13 mouse cellular contexts compared by ENCODE assay signal in the genomic region with DNA sequence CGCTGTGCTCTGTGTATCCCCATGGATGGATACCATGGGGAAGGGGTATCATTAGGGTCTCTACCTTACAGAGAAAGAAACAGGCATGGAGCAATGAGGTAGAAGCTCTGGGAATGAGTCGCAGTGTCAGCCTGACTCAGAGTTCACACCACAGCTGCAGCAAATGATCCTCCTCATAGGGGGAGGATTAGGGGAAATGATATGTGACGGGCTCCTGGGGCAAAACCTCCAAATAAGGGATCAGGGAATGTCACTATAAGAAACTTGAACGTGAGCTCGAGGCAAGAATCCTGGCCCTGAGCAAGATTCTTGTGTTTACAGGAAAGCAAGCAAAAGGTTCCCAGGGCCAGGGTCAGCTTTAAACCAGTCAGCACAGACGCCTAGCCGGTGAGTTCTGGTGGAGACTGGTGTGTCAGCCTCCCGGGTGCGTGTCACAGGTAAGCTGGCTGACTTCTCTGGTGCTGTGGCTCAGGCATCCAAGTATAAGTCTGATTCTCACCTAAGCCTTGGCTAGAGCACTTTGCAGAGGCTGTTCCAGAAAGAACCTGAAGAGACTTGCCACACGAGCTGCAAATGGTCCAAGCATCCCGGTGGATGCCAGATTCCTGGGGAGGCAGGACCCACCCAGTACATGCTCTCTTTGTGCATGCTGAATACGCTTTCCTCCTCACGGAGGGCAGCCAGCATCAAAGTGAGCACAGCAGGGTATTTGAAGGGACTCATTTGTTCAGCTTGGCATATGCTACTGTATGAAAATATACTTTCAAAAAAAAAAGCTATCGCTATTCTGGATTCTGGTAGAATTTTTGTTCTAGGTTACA. TPM values are rescaled to one million over a fixed set of nuclear protein-coding genes. Genes with fewer than 3 reads are reported as not detected.
DNase-seq lines count a peak whose midpoint lies in the region; ATAC-seq and TF ChIP-seq lines count a peak whose summit lies in the region.
"Had no signal": no experiment of that assay in that cellular context is flagged by ENCODE, and none has a peak within 500 bp of the region (broad histone marks: within the 10 kb centered on the region; RNA-seq: fewer than 3 reads in every experiment).

No protein-coding gene starts in this region.

- H3ac ChIP-seq in myocyte (ENCODE audit: control insufficient read depth, insufficient read length): no peak overlapping the region

- no peak overlapping the region for H3K27ac ChIP-seq in intestine, postnatal 0 days (ENCODE audit: low read depth, low read length)
- no peak overlapping the region for H3K27ac ChIP-seq in intestine, embryonic 15.5 days
- H3K27ac ChIP-seq in cerebellum, adult 2 months (ENCODE audit: insufficient read depth, low read length): no peak overlapping the region
- H3K27ac ChIP-seq in limb, embryonic 10.5 days: no peak overlapping the region
- H3K27ac ChIP-seq: hindbrain, embryonic 15.5 days; liver, embryonic 12.5 days had no signal

- H3K4me2 ChIP-seq in intestine, postnatal 0 days (replicated peaks; ENCODE audit: low read depth): no peak overlapping the region
- H3K4me2 ChIP-seq in intestine, embryonic 15.5 days (replicated peaks): no peak overlapping the region
- H3K4me2 ChIP-seq in myocyte (ENCODE audit: low read depth): no peak overlapping the region
- H3K4me2 ChIP-seq: hindbrain, embryonic 15.5 days; liver, embryonic 12.5 days had no signal

- 61% methylated on average over 14 of the region's 14 CpGs for WGBS in intestine, postnatal 0 days
- 59% methylated on average over 14 of the region's 14 CpGs for WGBS in intestine, embryonic 15.5 days
- 29% methylated on average over 14 of the region's 14 CpGs for WGBS in cerebellum, adult 2 months
- 67% methylated on average over 14 of the region's 14 CpGs for WGBS in limb, embryonic 10.5 days

- no peak for ATAC-seq in intestine, postnatal 0 days
- no peak for ATAC-seq in intestine, embryonic 15.5 days
- ATAC-seq: CD4-positive, CD25-positive, alpha-beta regulatory T cell, adult 4 months; liver, embryonic 12.5 days had no signal

- TF ChIP-seq CTCF in intestine, postnatal 0 days (IDR thresholded peaks at IDR 0.05; ENCODE audit: low read depth): no peak
- TF ChIP-seq CTCF in brain, embryonic 14.5 days (IDR thresholded peaks at IDR 0.05; ENCODE audit: borderline replicate concordance, extremely low read depth, insufficient read depth, insufficient read length): no peak
- TF ChIP-seq CTCF in cerebellum, adult 2 months (IDR thresholded peaks at IDR 0.05; ENCODE audit: borderline replicate concordance, insufficient read depth, low read depth, low read length): no peak

- TF ChIP-seq POLR2A in brain, embryonic 14.5 days (IDR thresholded peaks at IDR 0.05; ENCODE audit: borderline replicate concordance, extremely low read depth, insufficient read depth, insufficient read length, poor library complexity, severe bottlenecking): no peak
- TF ChIP-seq POLR2A in myocyte (IDR thresholded peaks at IDR 0.05; ENCODE audit: insufficient read length, low read depth): no peak
- TF ChIP-seq POLR2A in cerebellum, adult 2 months (IDR thresholded peaks at IDR 0.05; ENCODE audit: borderline replicate concordance, insufficient read depth, low read length): no peak

- 0 out of 2 replicates have a peak overlapping the region, but pooled peaks have one; percentile 11 for H3K9ac ChIP-seq in intestine, postnatal 0 days (ENCODE audit: low read depth, low read length)
- no peak overlapping the region for H3K9ac ChIP-seq in intestine, embryonic 15.5 days
- H3K9ac ChIP-seq: hindbrain, embryonic 15.5 days; liver, embryonic 12.5 days had no signal

- DNase-seq in brain, embryonic 14.5 days (ENCODE audit: low read depth): peak; percentile 57
- DNase-seq in kidney, adult 9 months: peak; percentile 69
- no peak for DNase-seq in cerebellum, adult 2 months
- DNase-seq in limb, embryonic 10.5 days (ENCODE audit: low spot score): no peak
- DNase-seq in lung, adult 18-20 months: no peak
- DNase-seq: adrenal gland, postnatal 10 days; embryo, embryonic 11 days had no signal

- H3K79me2 ChIP-seq in myocyte (ENCODE audit: control insufficient read depth, insufficient read depth): no peaks in the 10 kb centered on the region

- no peak overlapping the region for H3K4me3 ChIP-seq in intestine, postnatal 0 days (ENCODE audit: low read depth, low read length)
- H3K4me3 ChIP-seq in intestine, embryonic 15.5 days (replicated peaks): no peak overlapping the region
- no peak overlapping the region for H3K4me3 ChIP-seq in myocyte
- H3K4me3 ChIP-seq in cerebellum, adult 2 months (replicated peaks; ENCODE audit: insufficient read depth, low read depth, low read length): no peak overlapping the region
- no peak overlapping the region for H3K4me3 ChIP-seq in limb, embryonic 10.5 days
- H3K4me3 ChIP-seq: hindbrain, embryonic 15.5 days; liver, embryonic 12.5 days had no signal

- H3K9me3 ChIP-seq in intestine, postnatal 0 days (ENCODE audit: control insufficient read depth): no peaks in the 10 kb centered on the region
- H3K9me3 ChIP-seq in intestine, embryonic 15.5 days: no peaks in the 10 kb centered on the region
- no peaks in the 10 kb centered on the region for H3K9me3 ChIP-seq in limb, embryonic 10.5 days (replicated peaks)
- H3K9me3 ChIP-seq: hindbrain, embryonic 15.5 days; liver, embryonic 12.5 days had no signal

- H3K4me1 ChIP-seq in intestine, postnatal 0 days (replicated peaks; ENCODE audit: control insufficient read depth, insufficient read depth, low read length): 0 out of 2 replicates have a peak, but pooled peaks cover 5% of the 10 kb centered on the region
- H3K4me1 ChIP-seq in intestine, embryonic 15.5 days (replicated peaks): 0 out of 2 replicates have a peak, but pooled peaks cover 12% of the 10 kb centered on the region
- no peaks in the 10 kb centered on the region for H3K4me1 ChIP-seq in cerebellum, adult 2 months (ENCODE audit: control insufficient read depth, insufficient read depth, low read length)
- no peaks in the 10 kb centered on the region for H3K4me1 ChIP-seq in limb, embryonic 10.5 days

- H3K36me3 ChIP-seq in intestine, postnatal 0 days (ENCODE audit: control insufficient read depth, insufficient read depth): peaks cover 28% of the 10 kb centered on the region; the same call in 1 of the 2 replicates
- H3K36me3 ChIP-seq in intestine, embryonic 15.5 days: no peaks in the 10 kb centered on the region
- no peaks in the 10 kb centered on the region for H3K36me3 ChIP-seq in myocyte (ENCODE audit: control insufficient read depth, insufficient read depth)
- H3K36me3 ChIP-seq in limb, embryonic 10.5 days: no peaks in the 10 kb centered on the region
- H3K36me3 ChIP-seq: hindbrain, embryonic 15.5 days; liver, embryonic 12.5 days had no signal

- no peaks in the 10 kb centered on the region for H3K27me3 ChIP-seq in intestine, postnatal 0 days (replicated peaks; ENCODE audit: control insufficient read depth, insufficient read depth, low read length)
- no peaks in the 10 kb centered on the region for H3K27me3 ChIP-seq in intestine, embryonic 15.5 days (replicated peaks)
- no peaks in the 10 kb centered on the region for H3K27me3 ChIP-seq in myocyte (ENCODE audit: control insufficient read depth, insufficient read depth, insufficient read length)
- H3K27me3 ChIP-seq in cerebellum, adult 2 months (ENCODE audit: control insufficient read depth, insufficient read depth, low read length): no peaks in the 10 kb centered on the region; the same call in 1 of the 2 replicates
- H3K27me3 ChIP-seq in limb, embryonic 10.5 days (ENCODE audit: low read depth, poor library complexity, severe bottlenecking): no peaks in the 10 kb centered on the region
- H3K27me3 ChIP-seq: hindbrain, embryonic 15.5 days had no signal

TF ChIP-seq in myocyte, 11 proteins besides CTCF, POLR2A, EP300 and RAD21:
- TF ChIP-seq MAX (IDR thresholded peaks at IDR 0.05; ENCODE audit: low read depth) (no peak), MYOG (IDR thresholded peaks at IDR 0.05; ENCODE audit: control insufficient read depth in 1 of 3, insufficient read depth in 1 of 3, insufficient read length in 2 of 3, low read depth in 2 of 3) (no peak), POLR2AphosphoS2 (IDR thresholded peaks at IDR 0.05; ENCODE audit: insufficient read length, low read depth) (no peak), SRF (IDR thresholded peaks at IDR 0.05; ENCODE audit: control insufficient read depth, insufficient read length, low read depth) (peak; percentile 8), MYOD1 (IDR thresholded peaks at IDR 0.05; ENCODE audit: control insufficient read depth in 1 of 3, insufficient read length in 2 of 3, low read depth in 2 of 3) (peak in 1 of 3 experiments; percentile 50), TCF12 (IDR thresholded peaks at IDR 0.05; ENCODE audit: insufficient read depth, poor library complexity, severe bottlenecking) (no peak), E2F4 (IDR thresholded peaks at IDR 0.05; ENCODE audit: insufficient read depth) (no peak), USF1 (IDR thresholded peaks at IDR 0.05; ENCODE audit: low read depth) (no peak)

RNA-seq across cellular contexts. Expression of gene 9130230L23Rik, which starts 30.5 kb away (rescaled TPM):
- 6.7 and 7.0 TPM in 2 replicates for polyA plus RNA-seq in intestine, postnatal 0 days (2015; fragmentation: Nextera tagmentation; extraction: Ambion mirVana)
- 1.6 and 2.4 TPM in 2 replicates for polyA plus RNA-seq in intestine, embryonic 15.5 days (2015; fragmentation: Nextera tagmentation; extraction: Ambion mirVana)
- polyA plus RNA-seq in brain, embryonic 14.5 days (2012; rRNA removed): 0.10 TPM in 1 of 2 replicates, not detected in the other
- polyA plus RNA-seq in myocyte (2012; fragmentation: generic; extraction: Trizol): 0.08 TPM
- not detected in 2 replicates for polyA plus RNA-seq in cerebellum, adult 2 months (2012; rRNA removed)
- 0.10 and 0.11 TPM in 2 replicates for polyA plus RNA-seq in limb, embryonic 10.5 days (2016; fragmentation: Nextera tagmentation; extraction: Ambion mirVana)
- polyA plus RNA-seq: CD4-positive, CD25-positive, alpha-beta regulatory T cell, adult 4 months; hindbrain, embryonic 15.5 days had no signal

Comparison
In these comparisons a context has a peak if more than half of its experiments do, and no peak if none do; other contexts are left out.
1. DNase-seq: peak in brain, embryonic 14.5 days (single experiment) and kidney, adult 9 months (single experiment); none in cerebellum, adult 2 months (0 of 2), limb, embryonic 10.5 days (single experiment) and lung, adult 18-20 months (0 of 2).